Mouse (Mus musculus) cerebellum, adult 2 months (tissue): ENCODE measurements around the gene Smap1.

Experiments used
- CTCF ChIP-seq: fragments of 200-500 bp; IDR thresholded peaks from 2 replicates; pipeline ENCODE4 v1.5.1; 2011; ENCODE audit warnings: low read depth, mild to moderate bottlenecking, control low read depth, low read length, moderate library complexity, borderline replicate concordance; ENCODE audit not compliant: insufficient read depth
- POLR2A ChIP-seq: fragments of 200-500 bp; IDR thresholded peaks from 2 replicates; pipeline ENCODE4 v1.6.1; 2011; ENCODE audit warnings: low read length, control low read depth, borderline replicate concordance; ENCODE audit not compliant: insufficient read depth

DNA sequence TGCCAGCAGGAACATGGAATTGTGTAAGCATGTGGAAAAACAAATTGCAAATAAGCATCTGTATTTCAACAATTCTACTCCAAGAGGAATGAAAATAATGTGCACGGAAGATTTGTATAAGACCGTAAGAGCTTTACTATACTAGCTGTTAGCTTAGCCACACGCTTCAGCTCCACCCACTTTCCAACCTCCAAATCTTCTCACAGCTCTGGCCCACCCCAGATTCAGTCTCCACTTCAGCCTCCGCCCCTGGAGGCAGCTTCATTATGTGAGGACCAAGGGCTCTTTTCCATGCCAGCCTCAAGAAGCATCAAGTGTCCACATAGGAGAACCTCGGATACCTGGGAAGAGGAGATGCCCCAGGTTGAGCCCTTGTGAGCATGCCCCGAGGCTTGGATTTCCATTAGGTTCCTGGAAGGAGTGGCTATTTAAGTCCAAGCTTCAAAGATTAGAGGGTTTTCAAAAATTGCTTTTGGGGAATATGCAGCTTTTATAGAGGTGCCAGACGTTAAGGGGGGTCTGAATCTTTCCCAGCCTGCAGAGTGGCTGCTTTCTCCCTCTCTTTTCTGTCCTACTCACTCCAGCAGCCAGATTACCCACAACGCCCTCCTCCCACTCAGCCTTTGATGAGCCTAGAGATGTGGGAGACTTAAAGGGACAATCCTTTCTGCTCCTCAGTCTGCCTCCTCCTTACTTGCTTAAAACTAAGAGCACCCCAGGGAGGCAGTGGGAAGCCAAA is 12.7 kb upstream of the Smap1 start:
- TF ChIP-seq CTCF (no peak), POLR2A (no peak)
